Mouse (Mus musculus) heart, embryonic 13.5 days (tissue): ENCODE data around the gene Tmem43. TPM values are rescaled to one million over a fixed set of nuclear protein-coding genes. Genes with fewer than 3 reads are reported as not detected.
A peak's percentile ranks its signal among the peaks of the same experiment; 100 is the strongest.

Experiments
- ATAC-seq: fragments of 200-750 bp; cut with Nextera tagmentation; 2 replicates; pipeline ENCODE4 v1.8.0; 2017; ENCODE audit warnings: moderate TSS enrichment; ENCODE audit not compliant: insufficient number of reproducible peaks, low FRiP score, low TSS enrichment; ENCODE audit errors: extremely low read depth
- H3K27ac ChIP-seq: fragments of 300-500 bp; sonication (generic); replicated peaks from 2 replicates; pipeline ENCODE4 v1.5.1; 2015; ENCODE audit warnings: moderate library complexity, mild to moderate bottlenecking, inconsistent platforms
- H3K27me3 ChIP-seq: fragments of 300-500 bp; sonication (generic); replicated peaks from 2 replicates; pipeline ENCODE4 v1.6.1; 2015; ENCODE audit warnings: mild to moderate bottlenecking, inconsistent platforms
- H3K36me3 ChIP-seq: fragments of 300-500 bp; sonication (generic); 2 replicates; pipeline ENCODE4 v1.6.1; 2015; ENCODE audit warnings: mild to moderate bottlenecking, inconsistent platforms
- H3K4me1 ChIP-seq: fragments of 300-500 bp; sonication (generic); 2 replicates; pipeline ENCODE4 v1.6.1; 2015; ENCODE audit warnings: inconsistent platforms
- H3K4me2 ChIP-seq: fragments of 300-500 bp; sonication (generic); 2 replicates; pipeline ENCODE4 v1.6.1; 2015; ENCODE audit warnings: inconsistent platforms, mild to moderate bottlenecking, moderate library complexity
- H3K4me3 ChIP-seq: fragments of 300-500 bp; sonication (generic); 2 replicates; pipeline ENCODE4 v1.5.1; 2015; ENCODE audit warnings: moderate library complexity, mild to moderate bottlenecking, inconsistent platforms
- H3K9ac ChIP-seq: fragments of 300-500 bp; sonication (generic); 2 replicates; pipeline ENCODE4 v1.6.1; 2015; ENCODE audit warnings: inconsistent platforms, mild to moderate bottlenecking, moderate library complexity
- H3K9me3 ChIP-seq: fragments of 300-500 bp; sonication (generic); 2 replicates; pipeline ENCODE4 v1.6.1; 2016; ENCODE audit warnings: inconsistent platforms
- WGBS: fragments of 180-500 bp; shearing (Covaris S2); methylation state at CpG from one replicate; pipeline ENCODE4 v1.1.7; 2015; ENCODE audit warnings: mixed read lengths; 5-methylcytosine and 5-hydroxymethylcytosine counted together
- polyA plus RNA-seq: library from polyadenylated mRNA; unstranded; fragments of >200 nt; fragmentation: Nextera tagmentation; extraction: Ambion mirVana; gene quantifications from 2 replicates; pipeline ENCODE4 v1.2.1, GENCODE M21; 2015

Tmem43 gene
- polyA plus RNA-seq, 1 experiment from 2014 or later: 26.7 TPM

GRCm38 (mm10) chr6:91493053-91493452 lies 19.6 kb downstream of the Tmem43 start:
- no peaks in the 10 kb centered on the region for H3K27me3 ChIP-seq
- no peak overlapping the region for H3K9ac ChIP-seq
- no peaks in the 10 kb centered on the region for H3K9me3 ChIP-seq
- ATAC-seq: no peak
- H3K36me3 ChIP-seq: peaks cover 96% of the 10 kb centered on the region
- no peak overlapping the region for H3K4me3 ChIP-seq
- 79% methylated on average over 10 of the region's 10 CpGs for WGBS
- no peak overlapping the region for H3K27ac ChIP-seq
- H3K4me2 ChIP-seq: no peak overlapping the region
- H3K4me1 ChIP-seq: peaks cover 8% of the 10 kb centered on the region

- Histone ChIP-seq H3K4me3 (no peak overlapping the region), H3K36me3 (peaks cover 97% of the 10 kb centered on the region), H3K9ac (no peak overlapping the region), H3K27ac (no peak overlapping the region), H3K4me1 (no peaks in the 10 kb centered on the region), H3K9me3 (no peaks in the 10 kb centered on the region), H3K27me3 (no peaks in the 10 kb centered on the region), H3K4me2 (no peak overlapping the region)
- 81% methylated on average over 8 of the region's 8 CpGs for WGBS
- no peak for ATAC-seq
Observed at GRCm38 (mm10) chr6:91494526-91494925, 21.0 kb downstream of the Tmem43 start.

GRCm38 (mm10) chr6:91503302-91503701 lies 29.8 kb downstream of the Tmem43 start:
- Histone ChIP-seq H3K9ac (no peak overlapping the region), H3K4me1 (no peaks in the 10 kb centered on the region), H3K4me2 (no peak overlapping the region), H3K27ac (no peak overlapping the region), H3K36me3 (peaks cover 100% of the 10 kb centered on the region), H3K9me3 (peaks cover 4% of the 10 kb centered on the region; the same call in 1 of the 2 replicates), H3K4me3 (no peak overlapping the region), H3K27me3 (no peaks in the 10 kb centered on the region)
- 71% methylated on average over 1 of the region's 1 CpGs for WGBS
- ATAC-seq: no peak

GRCm38 (mm10) chr6:91506036-91506435 lies 32.5 kb downstream of the Tmem43 start:
- no peak for ATAC-seq
- Histone ChIP-seq H3K4me2 (no peak overlapping the region), H3K27me3 (no peaks in the 10 kb centered on the region), H3K9ac (no peak overlapping the region), H3K4me3 (no peak overlapping the region), H3K27ac (no peak overlapping the region), H3K4me1 (no peaks in the 10 kb centered on the region), H3K9me3 (peaks cover 4% of the 10 kb centered on the region; the same call in 1 of the 2 replicates), H3K36me3 (peaks cover 83% of the 10 kb centered on the region)
- WGBS: 82% methylated on average over 5 of the region's 5 CpGs

GRCm38 (mm10) chr6:91508041-91508440 lies 34.5 kb downstream of the Tmem43 start:
- H3K9me3 ChIP-seq: peaks cover 4% of the 10 kb centered on the region; the same call in 1 of the 2 replicates
- peaks cover 63% of the 10 kb centered on the region for H3K36me3 ChIP-seq
- H3K4me1 ChIP-seq: no peaks in the 10 kb centered on the region
- 80% methylated on average over 3 of the region's 3 CpGs for WGBS
- no peak overlapping the region for H3K9ac ChIP-seq
- ATAC-seq: no peak
- no peak overlapping the region for H3K4me2 ChIP-seq
- no peak overlapping the region for H3K27ac ChIP-seq
- no peak overlapping the region for H3K4me3 ChIP-seq
- no peaks in the 10 kb centered on the region for H3K27me3 ChIP-seq

GRCm38 (mm10) chr6:91509326-91509725 lies 35.8 kb downstream of the Tmem43 start:
- Histone ChIP-seq H3K4me3 (no peak overlapping the region), H3K4me2 (no peak overlapping the region), H3K9ac (no peak overlapping the region), H3K27ac (no peak overlapping the region), H3K9me3 (no peaks in the 10 kb centered on the region), H3K4me1 (peaks cover 2% of the 10 kb centered on the region), H3K27me3 (no peaks in the 10 kb centered on the region), H3K36me3 (peaks cover 51% of the 10 kb centered on the region)
- WGBS: 36% methylated on average over 7 of the region's 7 CpGs
- ATAC-seq: no peak

- 75% methylated on average over 10 of the region's 10 CpGs for WGBS
- peaks cover 10% of the 10 kb centered on the region for H3K4me1 ChIP-seq
- peaks cover 42% of the 10 kb centered on the region for H3K36me3 ChIP-seq
- H3K4me3 ChIP-seq: no peak overlapping the region
- no peaks in the 10 kb centered on the region for H3K27me3 ChIP-seq
- H3K9ac ChIP-seq: no peak overlapping the region
- H3K9me3 ChIP-seq: no peaks in the 10 kb centered on the region
- H3K4me2 ChIP-seq: no peak overlapping the region
- no peak for ATAC-seq
- H3K27ac ChIP-seq: no peak overlapping the region
Observed at GRCm38 (mm10) chr6:91510211-91510610, 36.7 kb downstream of the Tmem43 start.

GRCm38 (mm10) chr6:91514135-91514534 lies 40.6 kb downstream of the Tmem43 start:
- H3K9ac ChIP-seq: peak overlapping the region; percentile 88; the same call in 1 of the 2 replicates
- H3K4me1 ChIP-seq: peaks cover 34% of the 10 kb centered on the region
- H3K4me2 ChIP-seq: peak overlapping the region; percentile 91; the same call in 1 of the 2 replicates

GRCm38 (mm10) chr6:91514737-91515362 lies 41.3 kb downstream of the Tmem43 start:
- WGBS: 25% methylated on average over 10 of the region's 10 CpGs
- Histone ChIP-seq H3K9ac (peak overlapping the region; percentile 88), H3K27me3 (no peaks in the 10 kb centered on the region), H3K4me2 (peak overlapping the region; percentile 91), H3K4me1 (peaks cover 34% of the 10 kb centered on the region), H3K27ac (peak overlapping the region; percentile 71; the same call in 1 of the 2 replicates), H3K4me3 (peak overlapping the region; percentile 95), H3K36me3 (peaks cover 35% of the 10 kb centered on the region), H3K9me3 (no peaks in the 10 kb centered on the region)
- ATAC-seq: no peak

More at GRCm38 (mm10) chr6:91514135-91514534, 40.6 kb downstream of the Tmem43 start:
- Histone ChIP-seq H3K4me3 (0 out of 2 replicates have a peak overlapping the region, but pooled peaks have one; percentile 95), H3K9me3 (no peaks in the 10 kb centered on the region), H3K27ac (no peak overlapping the region), H3K36me3 (peaks cover 28% of the 10 kb centered on the region), H3K27me3 (no peaks in the 10 kb centered on the region)
- ATAC-seq: no peak

GRCm38 (mm10) chr6:91515545-91516449 lies 42.3 kb downstream of the Tmem43 start, which contains the start of the genes Xpc and Lsm3:
Xpc (minus strand) TSS chr6:91515888.
Lsm3 (plus strand) TSS chr6:91515928.
- H3K27me3 ChIP-seq: no peaks in the 10 kb centered on the region
- peak within 1 kb of the TSS; percentile 95 for H3K4me3 ChIP-seq
- WGBS: under 1% methylated on average over 80 of the region's 80 CpGs
- peaks cover 34% of the 10 kb centered on the region for H3K4me1 ChIP-seq
- peaks cover 37% of the 10 kb centered on the region for H3K36me3 ChIP-seq
- peak within 1 kb of the TSS; percentile 91 for H3K4me2 ChIP-seq
- peak within 1 kb of the TSS; percentile 76 for H3K27ac ChIP-seq
- H3K9me3 ChIP-seq: no peaks in the 10 kb centered on the region
- peak; percentile 96 for ATAC-seq
- H3K9ac ChIP-seq: peak within 1 kb of the TSS; percentile 95

GRCm38 (mm10) chr6:91518454-91519020 lies 45.0 kb downstream of the Tmem43 start:
- Histone ChIP-seq H3K36me3 (peaks cover 65% of the 10 kb centered on the region), H3K9ac (peak overlapping the region; percentile 6; the same call in 1 of the 2 replicates), H3K9me3 (no peaks in the 10 kb centered on the region), H3K4me3 (no peak overlapping the region), H3K4me1 (peaks cover 34% of the 10 kb centered on the region), H3K4me2 (0 out of 2 replicates have a peak overlapping the region, but pooled peaks have one; percentile 11), H3K27ac (peak overlapping the region; percentile 54), H3K27me3 (no peaks in the 10 kb centered on the region)
- no peak for ATAC-seq
- WGBS: 73% methylated on average over 7 of the region's 7 CpGs
